Mouse (Mus musculus) kidney, embryonic 16.5 days (tissue): ENCODE data around the gene Fam78a. TPM values are rescaled to one million over a fixed set of nuclear protein-coding genes. Genes with fewer than 3 reads are reported as not detected.

ENCODE experiments used
- ATAC-seq: fragments of 200-750 bp; cut with Nextera tagmentation; 2 replicates; pipeline ENCODE4 v1.8.0; 2017; ENCODE audit warnings: moderate TSS enrichment; ENCODE audit not compliant: low FRiP score, low TSS enrichment
- H3K27ac ChIP-seq: fragments of 300-500 bp; sonication (generic); 2 replicates; pipeline ENCODE4 v1.5.1; 2014; ENCODE audit warnings: low read length
- H3K27me3 ChIP-seq: fragments of 300-500 bp; sonication (generic); 2 replicates; pipeline ENCODE4 v1.6.1; 2014; ENCODE audit warnings: low read length, control low read depth, mixed read lengths; ENCODE audit not compliant: insufficient read depth
- H3K36me3 ChIP-seq: fragments of 300-500 bp; sonication (generic); 2 replicates; pipeline ENCODE4 v1.6.1; 2014; ENCODE audit warnings: low read length, control low read depth, mixed read lengths; ENCODE audit not compliant: insufficient read depth
- H3K4me1 ChIP-seq: fragments of 300-500 bp; sonication (generic); 2 replicates; pipeline ENCODE4 v1.6.1; 2014; ENCODE audit warnings: low read length, control low read depth, mixed read lengths; ENCODE audit not compliant: insufficient read depth
- H3K4me2 ChIP-seq: fragments of 300-500 bp; sonication (generic); replicated peaks from 2 replicates; pipeline ENCODE4 v1.6.1; 2014; ENCODE audit warnings: low read depth, low read length
- H3K4me3 ChIP-seq: fragments of 300-500 bp; sonication (generic); 2 replicates; pipeline ENCODE4 v1.5.1; 2014; ENCODE audit warnings: mild to moderate bottlenecking, low read length
- H3K9ac ChIP-seq: fragments of 300-500 bp; sonication (generic); replicated peaks from 2 replicates; pipeline ENCODE4 v1.6.1; 2014; ENCODE audit warnings: low read length
- H3K9me3 ChIP-seq: fragments of 300-500 bp; sonication (generic); 2 replicates; pipeline ENCODE4 v1.6.1; 2016; ENCODE audit warnings: low read length, control low read depth
- WGBS: fragments of 180-500 bp; shearing (Covaris S2); extraction: QIAGEN DNeasy Blood & Tissue Kit; methylation state at CpG from one replicate; pipeline ENCODE4 v1.1.7; 2014; 5-methylcytosine and 5-hydroxymethylcytosine counted together
- polyA plus RNA-seq: library from polyadenylated mRNA; unstranded; fragments of >200 nt; fragmentation: Nextera tagmentation; extraction: Ambion mirVana; gene quantifications from 2 replicates; pipeline ENCODE4 v1.2.1, GENCODE M21; 2015

Gene Fam78a
- polyA plus RNA-seq = 1.6 and 1.8 TPM in 2 replicates

DNA sequence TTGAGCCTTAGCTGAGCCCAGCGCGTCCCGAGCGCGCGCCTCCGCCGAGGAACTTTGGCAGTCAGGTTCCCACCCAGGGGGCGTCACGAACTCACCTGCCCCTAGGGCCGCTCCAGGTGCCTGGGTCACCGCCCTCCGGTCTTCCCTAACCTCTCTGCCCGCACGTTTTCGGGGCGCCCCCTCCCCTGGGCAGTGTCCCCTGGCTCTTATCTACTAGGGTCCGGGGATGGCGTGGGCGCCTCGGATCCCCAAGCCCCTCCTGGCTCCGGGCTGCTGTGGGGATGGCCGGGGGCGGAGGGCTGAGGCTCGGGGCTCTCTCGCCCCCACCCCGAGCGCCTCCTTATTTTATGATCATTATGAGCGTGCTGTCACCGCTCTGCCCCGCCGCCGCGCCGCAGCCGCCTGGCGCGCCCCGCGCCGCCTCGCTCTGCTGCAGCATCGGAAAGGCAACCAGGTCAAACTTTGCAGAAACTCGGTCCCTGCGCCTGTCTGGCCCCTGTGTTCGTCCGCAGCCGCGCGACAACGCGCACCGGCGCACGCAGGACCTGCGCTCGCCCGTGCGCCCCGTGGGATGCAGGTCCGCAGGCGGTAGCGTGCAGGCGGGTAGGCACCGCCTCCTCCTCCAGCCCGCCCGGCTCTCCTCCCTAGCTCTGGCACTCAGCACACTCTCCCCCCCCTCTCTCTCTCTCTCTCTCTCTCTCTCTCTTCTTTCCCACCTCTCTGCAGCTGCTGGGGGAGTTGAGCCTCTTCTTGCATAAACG lies at the start of gene Fam78a:
Fam78a (minus strand) TSS at position 747 of the 761 bp plus-strand sequence.
- peak within 1 kb of the TSS; percentile 72 for H3K4me3 ChIP-seq
- H3K9ac ChIP-seq = peak within 1 kb of the TSS; percentile 61
- ATAC-seq = peak; percentile 53
- no peaks in the 10 kb centered on the region for H3K36me3 ChIP-seq
- WGBS = under 1% methylated on average over 61 of the region's 68 CpGs
- peaks cover 63% of the 10 kb centered on the region for H3K27me3 ChIP-seq
- H3K27ac ChIP-seq = no peak within 1 kb of the TSS
- no peaks in the 10 kb centered on the region for H3K9me3 ChIP-seq
- peaks cover 26% of the 10 kb centered on the region for H3K4me1 ChIP-seq
- peak within 1 kb of the TSS; percentile 98 for H3K4me2 ChIP-seq

DNA sequence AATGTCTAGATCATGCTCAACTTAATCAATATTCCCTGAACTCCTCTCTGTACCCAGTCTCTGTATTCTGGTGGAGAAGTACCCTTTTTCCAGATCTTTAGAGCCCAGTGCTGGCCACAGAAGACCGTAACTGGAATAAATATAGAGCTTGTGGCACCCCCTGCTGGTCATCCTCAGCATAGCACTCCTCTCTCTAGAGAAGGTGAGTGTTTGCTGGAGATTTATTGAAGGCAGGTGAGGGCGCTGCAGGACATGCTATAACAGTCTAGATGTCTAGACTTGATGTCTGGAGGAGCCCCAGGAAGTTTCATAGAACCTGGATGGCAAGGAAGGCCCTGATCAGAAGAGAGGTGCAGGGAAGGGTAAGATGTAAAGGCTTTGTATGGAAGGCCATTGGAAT lies 49.4 kb upstream of the Fam78a start:
- 5% methylated on average over 2 of the region's 2 CpGs for WGBS
- Histone ChIP-seq H3K4me2 (no peak overlapping the region), H3K4me3 (no peak overlapping the region), H3K27me3 (no peaks in the 10 kb centered on the region), H3K9me3 (no peaks in the 10 kb centered on the region), H3K9ac (no peak overlapping the region), H3K36me3 (no peaks in the 10 kb centered on the region), H3K4me1 (peaks cover 18% of the 10 kb centered on the region; the same call in 1 of the 2 replicates), H3K27ac (no peak overlapping the region)
- peak; percentile 10; the same call in 1 of the 2 replicates for ATAC-seq

DNA sequence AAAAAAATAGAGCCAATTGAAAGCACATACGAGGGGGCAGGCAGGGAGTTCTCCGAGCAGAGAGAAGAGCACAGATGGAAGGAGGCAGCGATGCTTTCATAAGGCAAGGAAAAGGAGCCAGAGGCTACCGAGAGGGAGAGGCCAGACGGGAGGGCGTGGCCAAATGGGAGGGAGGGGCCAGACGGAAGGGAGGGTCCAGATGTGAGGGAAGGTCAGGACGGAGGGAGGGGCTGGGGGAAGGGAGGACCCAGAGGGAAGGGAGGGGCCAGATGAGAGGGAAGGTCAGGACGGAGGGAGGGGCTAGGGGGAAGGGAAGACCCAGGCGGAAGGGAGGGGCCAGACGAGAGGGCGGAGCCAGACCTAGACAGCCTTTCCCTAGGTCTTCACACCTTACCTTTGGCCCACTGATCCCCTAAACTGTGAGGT lies 47.9 kb upstream of the Fam78a start:
- WGBS = 1% methylated on average over 12 of the region's 12 CpGs

DNA sequence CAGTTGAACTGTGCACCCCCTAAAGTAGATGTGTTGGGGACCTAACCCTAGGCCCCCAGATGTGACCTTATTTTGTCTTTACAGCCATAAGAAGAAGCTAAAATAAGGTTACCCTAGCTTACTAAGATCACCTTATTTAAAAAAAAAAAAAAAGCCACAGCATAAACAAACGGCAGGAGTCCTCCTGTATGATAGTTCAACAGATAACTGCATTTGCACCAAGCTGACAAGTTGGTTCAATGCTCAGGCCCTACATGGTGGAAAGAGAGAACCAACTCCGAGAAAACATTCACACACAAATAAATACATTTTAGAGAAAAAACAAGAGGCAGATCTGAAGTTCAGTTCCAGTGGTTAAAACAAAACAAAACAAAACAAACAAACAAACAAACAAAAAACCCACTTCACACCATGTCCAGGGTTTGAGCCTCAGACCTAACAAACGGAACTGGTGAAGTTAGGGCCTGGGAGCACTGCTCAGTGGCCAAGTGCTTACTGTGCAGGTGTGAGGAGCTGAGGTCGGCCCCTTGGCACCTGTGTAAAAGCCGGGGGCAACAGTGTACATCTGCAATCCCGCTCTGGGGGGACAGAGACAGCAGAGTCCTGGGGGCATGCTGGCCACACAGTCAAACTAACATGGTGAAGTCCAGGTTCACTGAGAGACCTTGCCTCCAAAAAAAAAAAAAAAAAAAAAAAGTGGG lies 47.4 kb upstream of the Fam78a start:
- Histone ChIP-seq H3K9me3 (no peaks in the 10 kb centered on the region), H3K4me1 (peaks cover 9% of the 10 kb centered on the region; the same call in 1 of the 2 replicates), H3K4me3 (no peak overlapping the region), H3K27me3 (no peaks in the 10 kb centered on the region), H3K4me2 (0 out of 2 replicates have a peak overlapping the region, but pooled peaks have one; percentile 8), H3K9ac (no peak overlapping the region), H3K27ac (no peak overlapping the region), H3K36me3 (no peaks in the 10 kb centered on the region)
- no peak for ATAC-seq
- WGBS = 63% methylated on average over 6 of the region's 6 CpGs

More for the DNA sequence above, 47.9 kb upstream of the Fam78a start:
- Histone ChIP-seq H3K4me3 (no peak overlapping the region), H3K36me3 (no peaks in the 10 kb centered on the region), H3K4me2 (0 out of 2 replicates have a peak overlapping the region, but pooled peaks have one; percentile 8), H3K9me3 (no peaks in the 10 kb centered on the region), H3K4me1 (peaks cover 13% of the 10 kb centered on the region; the same call in 1 of the 2 replicates), H3K27me3 (no peaks in the 10 kb centered on the region), H3K9ac (no peak overlapping the region), H3K27ac (no peak overlapping the region)
- no peak; the same call in 1 of the 2 replicates for ATAC-seq

- Histone ChIP-seq H3K36me3 (no peaks in the 10 kb centered on the region), H3K4me3 (no peak overlapping the region), H3K9ac (no peak overlapping the region), H3K4me1 (0 out of 2 replicates have a peak, but pooled peaks cover 8% of the 10 kb centered on the region), H3K27ac (no peak overlapping the region), H3K9me3 (no peaks in the 10 kb centered on the region), H3K27me3 (no peaks in the 10 kb centered on the region), H3K4me2 (no peak overlapping the region)
- 73% methylated on average over 9 of the region's 9 CpGs for WGBS
- no peak for ATAC-seq
Observed at GRCm38 (mm10) chr2:32131205-32131834, 46.7 kb upstream of the Fam78a start.

GRCm38 (mm10) chr2:32130435-32130834 lies 45.8 kb upstream of the Fam78a start:
- Histone ChIP-seq H3K9me3 (no peaks in the 10 kb centered on the region), H3K4me2 (no peak overlapping the region), H3K27ac (no peak overlapping the region), H3K36me3 (no peaks in the 10 kb centered on the region), H3K27me3 (no peaks in the 10 kb centered on the region), H3K9ac (no peak overlapping the region), H3K4me1 (0 out of 2 replicates have a peak, but pooled peaks cover 8% of the 10 kb centered on the region), H3K4me3 (no peak overlapping the region)
- 31% methylated on average over 6 of the region's 6 CpGs for WGBS
- ATAC-seq = no peak

- Histone ChIP-seq H3K4me2 (no peak overlapping the region), H3K27ac (no peak overlapping the region), H3K4me3 (no peak overlapping the region), H3K36me3 (no peaks in the 10 kb centered on the region), H3K9ac (no peak overlapping the region), H3K27me3 (no peaks in the 10 kb centered on the region), H3K9me3 (no peaks in the 10 kb centered on the region), H3K4me1 (0 out of 2 replicates have a peak, but pooled peaks cover 8% of the 10 kb centered on the region)
- WGBS = 54% methylated on average over 11 of the region's 11 CpGs
- ATAC-seq = no peak
Observed at GRCm38 (mm10) chr2:32129383-32130074, 44.9 kb upstream of the Fam78a start.

GRCm38 (mm10) chr2:32128536-32128841 lies 43.8 kb upstream of the Fam78a start:
- Histone ChIP-seq H3K9me3 (no peaks in the 10 kb centered on the region), H3K27ac (no peak overlapping the region), H3K4me1 (0 out of 2 replicates have a peak, but pooled peaks cover 8% of the 10 kb centered on the region), H3K4me2 (no peak overlapping the region), H3K4me3 (no peak overlapping the region), H3K27me3 (no peaks in the 10 kb centered on the region), H3K9ac (no peak overlapping the region), H3K36me3 (no peaks in the 10 kb centered on the region)
- no peak for ATAC-seq
- whole genome bisulfite sequencing = 88% methylated on average over 5 of the region's 5 CpGs
